Mouse (Mus musculus) gonadal fat pad, adult 2 months (tissue): ENCODE data around the gene Gm20503. TPM values are rescaled to one million over a fixed set of nuclear protein-coding genes. Genes with fewer than 3 reads are reported as not detected.

Experiments
- DNase-seq: peaks from one replicate; pipeline ENCODE4 v3.0.0-alpha.2; 2012; ENCODE audit warnings: low read depth
- polyA plus RNA-seq: library from polyadenylated mRNA; depleted of rRNA; stranded (reverse); fragments of >200 nt; gene quantifications from 2 replicates; pipeline ENCODE4 v1.2.3, GENCODE M21; 2012; rRNA removed

Gene Gm20503
- polyA plus RNA-seq, result not detected in 2 replicates

DNA sequence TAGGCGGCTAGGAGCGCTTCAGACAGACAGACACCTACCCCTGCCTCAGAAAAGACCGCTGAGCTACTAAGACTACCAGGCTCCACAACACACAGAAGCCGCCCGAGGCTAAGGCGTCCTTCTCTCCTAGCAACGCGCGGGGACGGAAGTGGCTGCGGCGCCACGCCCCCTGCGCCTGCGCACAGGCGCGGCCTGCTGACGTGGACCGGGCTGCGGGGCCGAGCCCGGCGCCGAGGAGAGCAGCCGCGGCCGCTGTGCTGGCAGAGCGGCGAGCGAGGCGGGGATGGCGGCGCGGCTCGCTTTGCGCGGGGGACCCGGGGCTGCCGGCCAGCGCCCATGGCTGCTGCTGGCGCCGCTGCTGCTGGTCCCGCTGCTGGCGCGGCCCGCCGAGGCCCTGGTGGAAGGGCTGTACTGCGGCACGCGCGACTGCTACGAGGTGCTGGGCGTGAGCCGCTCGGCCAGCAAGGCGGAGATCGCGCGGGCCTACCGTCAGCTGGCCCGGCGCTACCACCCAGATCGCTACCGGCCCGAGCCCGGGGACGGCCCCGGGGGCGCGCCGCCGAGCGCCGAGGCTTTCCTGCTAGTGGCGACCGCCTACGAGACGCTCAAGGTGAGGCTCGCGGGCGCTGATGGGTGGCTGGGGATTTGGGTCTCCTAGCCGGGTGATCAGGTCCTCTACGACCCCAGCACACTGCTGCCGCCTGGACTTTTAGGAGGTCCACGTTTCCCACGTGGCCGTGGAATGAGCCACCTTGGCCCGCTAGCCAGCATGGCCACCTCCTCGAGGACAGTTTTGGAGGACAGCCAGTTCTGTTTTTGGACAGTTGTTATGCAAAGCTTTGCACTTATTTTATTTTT lies at the start of gene Gm20503:
Gm20503 (plus strand) TSS at position 263 of the 858 bp plus-strand sequence.
- DNase-seq, result no peak

DNA sequence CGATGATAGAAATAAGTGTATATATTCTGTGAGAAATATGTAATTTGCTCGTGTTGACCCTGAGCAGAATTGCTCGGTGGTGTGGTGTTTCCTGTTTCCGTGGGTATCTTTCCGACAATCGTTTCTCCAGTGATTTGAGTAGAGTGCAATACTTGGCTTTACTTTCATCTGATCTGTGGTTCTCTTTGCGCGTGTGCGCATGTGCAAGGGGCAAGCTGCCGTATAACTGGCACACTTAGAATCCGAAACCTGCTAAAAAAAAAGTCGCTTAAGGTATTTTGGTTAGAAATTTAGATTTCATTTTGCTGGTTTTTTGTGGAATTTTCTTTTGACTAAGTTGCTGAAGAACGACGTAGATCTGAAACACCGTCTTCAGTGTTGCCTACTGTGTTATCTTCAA lies 41.3 kb upstream of the Gm20503 start:
- DNase-seq, result no peak

DNA sequence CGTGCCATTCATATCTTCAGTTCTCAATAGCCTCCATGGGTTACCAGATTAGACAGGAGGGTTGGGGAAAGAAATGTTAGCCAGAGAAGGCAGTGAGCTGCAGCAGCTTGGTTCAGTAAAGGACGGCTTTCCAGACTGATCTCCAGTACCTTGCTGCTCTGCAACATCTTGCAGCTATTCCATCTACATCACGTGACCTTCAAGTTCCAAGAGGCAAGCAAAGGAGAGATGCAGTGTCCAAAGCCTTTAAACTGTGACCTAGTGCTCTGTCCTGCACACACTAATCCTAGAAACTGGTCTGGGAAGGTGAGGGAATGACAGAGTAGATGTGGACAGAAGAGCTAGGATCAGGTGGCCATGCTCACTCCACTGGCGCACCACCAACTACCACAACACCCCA lies 39.7 kb upstream of the Gm20503 start:
- no peak for DNase-seq

DNA sequence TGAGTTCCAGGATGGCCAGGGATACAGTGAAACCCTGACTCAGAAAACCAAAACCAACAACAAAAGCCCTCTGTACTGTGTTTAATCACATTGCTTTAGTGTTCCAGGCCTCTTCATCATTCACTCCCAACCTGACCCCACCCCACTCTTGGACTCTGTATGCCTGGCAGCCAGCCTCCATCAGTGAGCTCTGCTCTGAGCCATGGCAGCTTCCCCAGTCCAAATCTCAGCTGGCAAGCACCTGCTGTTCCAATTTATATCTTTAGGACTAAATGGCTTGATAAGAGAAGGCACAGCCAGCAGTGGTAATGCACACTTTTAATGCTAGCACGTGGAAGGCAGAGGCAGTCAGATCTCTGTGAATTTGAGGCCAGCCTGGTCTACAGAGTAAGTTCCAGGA lies 37.9 kb upstream of the Gm20503 start:
- no peak for DNase-seq

- no peak for DNase-seq
Measured at GRCm38 (mm10) chr4:58970678-58971077, 32.3 kb upstream of the Gm20503 start.

- DNase-seq, result no peak
Measured at GRCm38 (mm10) chr4:58975711-58976110, 27.3 kb upstream of the Gm20503 start.

- no peak for DNase-seq
Measured at GRCm38 (mm10) chr4:58981421-58981820, 21.6 kb upstream of the Gm20503 start.

GRCm38 (mm10) chr4:58982806-58983205 lies 20.2 kb upstream of the Gm20503 start:
- no peak for DNase-seq

GRCm38 (mm10) chr4:58985157-58985648 lies 17.8 kb upstream of the Gm20503 start:
- no peak for DNase-seq

DNA sequence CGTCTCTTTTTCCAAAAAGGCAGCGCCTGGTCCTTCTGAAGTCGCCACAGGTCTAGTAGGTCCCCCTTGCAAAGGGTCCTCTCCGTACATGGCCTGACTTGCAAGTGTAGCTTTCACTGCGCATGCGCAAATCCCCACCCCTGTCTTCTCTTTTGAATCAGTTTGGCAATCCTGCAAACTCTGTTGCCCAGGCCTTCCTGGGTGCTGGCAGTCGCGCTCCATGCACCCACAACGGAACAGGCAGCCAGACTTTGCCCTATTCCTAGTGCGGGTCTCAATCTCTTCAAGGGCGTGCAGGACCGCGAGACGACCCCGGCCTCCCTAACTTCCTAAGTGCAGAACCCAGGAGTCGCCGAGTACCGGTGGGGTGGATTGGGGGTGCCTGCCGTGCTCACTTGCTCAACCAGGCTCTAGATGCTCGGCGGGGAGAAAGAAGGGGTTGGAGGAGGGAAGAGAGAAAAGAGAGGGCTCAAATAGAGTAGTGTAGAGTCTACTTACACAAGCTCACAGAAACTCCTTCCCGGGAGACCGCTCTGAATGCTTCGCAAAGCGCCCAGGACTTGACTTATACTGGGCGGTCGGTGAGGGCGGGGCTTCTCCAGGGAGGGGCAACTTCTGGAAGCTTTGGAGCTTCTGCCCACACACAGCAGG lies 16.3 kb upstream of the Gm20503 start, which contains the start of gene Ptgr1:
Ptgr1 (minus strand) TSS at position 580 of the 651 bp plus-strand sequence.
- no peak for DNase-seq

GRCm38 (mm10) chr4:58989303-58989898 lies 13.6 kb upstream of the Gm20503 start:
- DNase-seq, result no peak

DNA sequence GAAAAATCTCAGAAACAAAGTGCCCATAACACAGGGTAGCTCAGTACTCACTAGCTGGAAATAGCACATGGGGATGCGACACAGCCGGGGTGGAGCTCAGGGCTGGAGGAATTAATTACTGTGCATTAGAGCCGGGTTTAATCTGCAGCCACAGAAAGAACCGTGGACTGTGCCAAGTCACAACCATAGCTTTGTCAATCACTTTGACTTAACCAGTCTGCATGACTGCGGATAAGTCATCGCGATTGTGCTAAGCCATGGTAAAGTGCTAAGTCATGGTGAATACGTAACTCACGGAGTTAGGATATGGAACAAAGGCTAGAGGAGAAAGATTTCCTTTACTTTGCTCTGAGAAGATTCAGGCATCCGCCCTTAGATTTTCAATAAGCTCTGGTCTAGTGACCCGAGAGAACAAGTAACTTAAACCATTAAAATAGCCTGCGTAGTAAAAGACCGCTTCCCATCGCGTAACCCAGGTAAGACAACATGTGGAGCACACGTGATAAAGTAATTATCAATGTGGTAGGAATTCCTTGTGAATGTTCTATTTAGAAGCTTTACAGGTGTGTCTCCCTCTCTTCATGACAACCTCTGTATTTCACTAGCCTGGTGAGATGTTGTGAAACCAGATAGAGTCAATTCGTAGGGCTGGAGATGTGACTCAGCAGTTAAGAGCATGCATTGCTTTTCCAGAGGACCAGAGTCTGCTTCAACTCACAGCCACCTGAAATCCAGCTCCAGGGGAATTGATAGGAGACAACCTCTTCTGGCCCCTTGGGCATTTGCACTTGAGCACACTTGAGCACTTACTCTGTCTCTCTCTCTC lies 12.2 kb upstream of the Gm20503 start:
- no peak for DNase-seq

GRCm38 (mm10) chr4:58992195-58992594 lies 10.8 kb upstream of the Gm20503 start:
- no peak for DNase-seq

DNA sequence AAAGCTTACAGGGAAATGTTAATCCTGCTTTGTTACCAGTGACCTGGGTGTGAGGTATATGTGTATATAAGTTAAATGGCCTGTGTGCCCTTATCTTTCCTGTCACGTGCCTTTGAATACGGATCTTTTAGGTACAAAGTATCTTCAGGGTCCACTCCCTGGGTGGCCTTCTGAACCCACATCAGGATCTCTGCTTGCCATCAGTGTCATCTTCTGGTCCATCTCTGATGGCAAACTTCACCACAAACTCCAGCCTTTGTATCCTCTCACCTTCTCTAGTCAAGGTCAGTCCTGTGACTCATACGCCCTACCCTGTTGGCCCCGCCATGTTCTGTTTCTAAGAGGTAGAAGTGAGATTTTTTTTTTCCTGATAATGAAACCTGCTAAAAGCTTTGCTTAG lies 8.2 kb upstream of the Gm20503 start, which contains the start of gene Dnajc25:
Dnajc25 (plus strand) TSS at position 301 of the 400 bp plus-strand sequence.
- DNase-seq, result no peak

DNA sequence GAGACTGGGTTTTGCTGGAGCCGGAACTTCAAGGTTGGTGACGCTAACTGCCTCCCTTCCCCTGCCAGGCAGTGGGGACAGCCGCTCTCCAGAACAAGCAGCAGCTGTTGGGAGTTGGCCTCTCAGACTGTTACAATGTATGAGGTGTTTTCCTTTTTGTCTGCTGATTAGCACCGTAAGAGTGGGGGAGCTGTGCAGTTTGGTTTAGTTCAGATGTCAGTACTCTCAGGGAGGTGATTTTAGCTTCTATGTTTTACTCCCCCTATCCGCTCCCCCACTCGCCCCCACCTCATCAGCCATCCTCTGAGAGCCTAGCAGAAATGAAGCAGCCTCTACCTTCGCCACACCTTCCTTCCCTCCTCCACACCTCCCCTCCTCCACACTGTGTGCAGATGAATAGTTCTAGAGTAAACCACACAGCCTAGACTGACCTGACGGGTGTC lies 7.7 kb upstream of the Gm20503 start:
- DNase-seq, result no peak

- DNase-seq, result no peak
Measured at GRCm38 (mm10) chr4:58997081-58997480, 5.9 kb upstream of the Gm20503 start.

DNA sequence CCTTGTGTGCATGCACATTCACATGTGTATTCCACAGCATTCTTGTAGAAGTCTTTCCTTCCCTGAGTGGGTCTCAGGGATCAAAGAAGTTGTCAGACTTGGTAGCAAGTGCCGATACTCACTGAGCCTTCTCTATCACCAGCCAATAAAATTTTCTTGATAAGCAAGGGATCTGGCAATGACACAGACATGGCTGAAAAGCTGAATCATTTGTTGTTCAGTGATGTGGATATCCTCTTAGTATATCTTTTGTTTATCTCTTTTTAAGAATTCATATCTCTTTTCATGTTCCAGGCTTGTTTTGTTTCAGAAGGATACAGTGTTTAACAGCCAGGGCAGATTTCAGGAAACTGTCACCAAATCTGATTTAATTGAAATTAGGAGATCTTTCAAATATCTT lies 4.3 kb upstream of the Gm20503 start:
- DNase-seq, result no peak

GRCm38 (mm10) chr4:58999686-59000085 lies 3.3 kb upstream of the Gm20503 start:
- DNase-seq, result no peak

GRCm38 (mm10) chr4:59000614-59001013 lies 2.4 kb upstream of the Gm20503 start:
- no peak for DNase-seq

DNA sequence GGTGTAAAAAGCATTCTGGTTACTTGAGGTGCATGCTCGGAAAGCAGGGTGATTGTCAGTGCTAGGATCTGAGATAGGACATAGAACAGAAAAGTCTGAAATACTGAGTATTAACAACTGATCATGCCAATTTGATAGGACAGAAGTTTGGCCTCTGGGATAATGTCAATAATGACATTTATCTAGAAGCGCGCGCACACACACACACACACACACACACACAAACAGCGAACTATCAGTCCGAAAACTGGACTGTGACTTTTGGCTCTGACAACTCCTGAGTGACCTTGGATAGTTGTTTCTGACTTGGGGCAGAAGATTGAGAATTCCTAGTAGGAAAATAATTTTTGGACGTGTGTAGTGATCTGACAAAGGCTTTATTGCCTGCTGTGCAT lies 793 bp downstream of the Gm20503 start:
- no peak for DNase-seq

DNA sequence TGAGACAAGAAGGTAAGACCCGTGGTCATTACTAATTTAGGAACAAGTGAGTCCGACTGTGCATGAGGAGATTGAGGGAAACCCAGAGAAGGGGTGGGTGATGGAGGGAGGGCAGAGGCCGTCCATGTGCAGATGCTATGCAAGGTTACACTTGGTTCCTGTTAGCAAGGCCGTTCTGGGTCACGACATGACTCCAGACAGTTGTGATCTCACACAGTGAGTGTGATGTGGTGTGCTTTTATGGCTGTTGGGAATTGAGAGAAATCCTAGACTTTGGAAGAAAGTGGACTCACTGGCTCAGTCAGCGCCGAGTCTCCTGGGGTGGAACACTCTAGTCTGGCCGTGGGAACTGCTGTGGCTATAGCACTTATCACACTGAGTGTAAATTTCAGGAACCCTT lies 3.2 kb downstream of the Gm20503 start:
- no peak for DNase-seq
